ENCODE assay signal across 1 mouse cellular context in the genomic region with DNA sequence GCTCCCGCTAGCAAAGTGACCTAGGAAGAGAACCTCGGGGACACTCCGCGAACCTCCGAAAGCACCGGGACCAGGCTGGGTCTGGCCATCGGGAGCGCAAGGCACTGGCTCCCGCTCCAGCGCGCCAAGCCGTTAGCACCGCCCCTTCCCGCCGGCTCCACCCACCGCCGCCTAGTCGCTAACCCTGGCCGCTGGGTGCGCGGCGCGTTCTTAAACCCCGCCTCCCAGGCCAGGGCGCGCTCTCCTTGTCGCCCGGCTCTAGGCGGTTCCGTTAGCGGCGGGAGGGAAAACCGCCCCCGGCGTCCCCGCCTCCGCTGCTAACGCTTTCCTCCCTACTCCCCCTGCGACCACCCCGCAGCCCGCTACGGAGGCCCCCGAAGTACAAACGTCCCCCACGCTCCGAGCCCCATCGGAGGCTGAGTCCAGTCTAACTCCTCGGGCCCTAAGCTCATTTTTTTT.
TF ChIP-seq lines count a peak whose summit lies in the region.

Gene Ctdspl2 (plus strand): TSS at position 237 of the 459 bp plus-strand sequence.
Gene Mageb3 (minus strand): TSS at position 328 of the 459 bp plus-strand sequence.

TF ChIP-seq in CH12.LX, 34 proteins besides CTCF, POLR2A, EP300 and RAD21 (continued from another document):
- peak; percentile 2; the same call in 1 of the 2 replicates for TF ChIP-seq ZNF384 (IDR thresholded peaks at IDR 0.05; ENCODE audit: low read depth, low read length)
- peak; percentile 42; the same call in 1 of the 2 replicates for TF ChIP-seq ZMIZ1 (IDR thresholded peaks at IDR 0.05; ENCODE audit: low read depth, low read length)
- TF ChIP-seq TBP (conservative IDR thresholded peaks at IDR 0.05; ENCODE audit: low read depth, low read length): peak; percentile 58; the same call in 1 of the 2 replicates
- no peak for TF ChIP-seq JUND (conservative IDR thresholded peaks at IDR 0.05; ENCODE audit: low read depth, low read length)
- peak; percentile 81; the same call in 1 of the 2 replicates for TF ChIP-seq E2F4 (IDR thresholded peaks at IDR 0.05; ENCODE audit: insufficient replicate concordance, low read depth, low read length)
- no peak for TF ChIP-seq JUN (IDR thresholded peaks at IDR 0.05; ENCODE audit: insufficient read depth, low read depth, low read length)
- no peak for TF ChIP-seq USF2 (conservative IDR thresholded peaks at IDR 0.05; ENCODE audit: low read depth, low read length)
- no peak for TF ChIP-seq CHD2 (IDR thresholded peaks at IDR 0.05; ENCODE audit: low read length)
- TF ChIP-seq HCFC1 (IDR thresholded peaks at IDR 0.05; ENCODE audit: low read depth, low read length): peak; percentile 70; the same call in 1 of the 2 replicates
- TF ChIP-seq ETS1 (conservative IDR thresholded peaks at IDR 0.05; ENCODE audit: low read depth, low read length): no peak; the same call in 1 of the 2 replicates
- TF ChIP-seq ELF1 (IDR thresholded peaks at IDR 0.05; ENCODE audit: low read depth, low read length): peak; percentile 68
- no peak for TF ChIP-seq CHD1 (IDR thresholded peaks at IDR 0.05; ENCODE audit: low read depth, low read length)
- no peak for TF ChIP-seq SMC3 (IDR thresholded peaks at IDR 0.05; ENCODE audit: low read depth, low read length)
- TF ChIP-seq POLR2AphosphoS2 (IDR thresholded peaks at IDR 0.05; ENCODE audit: low read depth, low read length): no peak; the same call in 1 of the 2 replicates
- TF ChIP-seq UBTF (IDR thresholded peaks at IDR 0.05; ENCODE audit: low read depth, low read length): no peak; the same call in 1 of the 2 replicates
- TF ChIP-seq TCF12 (IDR thresholded peaks at IDR 0.05; ENCODE audit: low read depth, low read length): peak; percentile 76
- 0 out of 2 replicates have a peak, but pooled peaks have one; percentile 9 for TF ChIP-seq MYC (IDR thresholded peaks at IDR 0.05; ENCODE audit: low read depth, low read length)
- no peak for TF ChIP-seq BHLHE40 (IDR thresholded peaks at IDR 0.05; ENCODE audit: low read depth, low read length)
- TF ChIP-seq RCOR1 (conservative IDR thresholded peaks at IDR 0.05; ENCODE audit: low read depth, low read length): no peak
- TF ChIP-seq NRF1 (IDR thresholded peaks at IDR 0.05; ENCODE audit: low read depth, low read length): peak; percentile 55; the same call in 1 of the 2 replicates
- peak; percentile 23; the same call in 1 of the 2 replicates for TF ChIP-seq MEF2A (IDR thresholded peaks at IDR 0.05; ENCODE audit: borderline replicate concordance, low read depth, low read length)
